ENCODE assay signal across 9 mouse cellular contexts in the genomic region with DNA sequence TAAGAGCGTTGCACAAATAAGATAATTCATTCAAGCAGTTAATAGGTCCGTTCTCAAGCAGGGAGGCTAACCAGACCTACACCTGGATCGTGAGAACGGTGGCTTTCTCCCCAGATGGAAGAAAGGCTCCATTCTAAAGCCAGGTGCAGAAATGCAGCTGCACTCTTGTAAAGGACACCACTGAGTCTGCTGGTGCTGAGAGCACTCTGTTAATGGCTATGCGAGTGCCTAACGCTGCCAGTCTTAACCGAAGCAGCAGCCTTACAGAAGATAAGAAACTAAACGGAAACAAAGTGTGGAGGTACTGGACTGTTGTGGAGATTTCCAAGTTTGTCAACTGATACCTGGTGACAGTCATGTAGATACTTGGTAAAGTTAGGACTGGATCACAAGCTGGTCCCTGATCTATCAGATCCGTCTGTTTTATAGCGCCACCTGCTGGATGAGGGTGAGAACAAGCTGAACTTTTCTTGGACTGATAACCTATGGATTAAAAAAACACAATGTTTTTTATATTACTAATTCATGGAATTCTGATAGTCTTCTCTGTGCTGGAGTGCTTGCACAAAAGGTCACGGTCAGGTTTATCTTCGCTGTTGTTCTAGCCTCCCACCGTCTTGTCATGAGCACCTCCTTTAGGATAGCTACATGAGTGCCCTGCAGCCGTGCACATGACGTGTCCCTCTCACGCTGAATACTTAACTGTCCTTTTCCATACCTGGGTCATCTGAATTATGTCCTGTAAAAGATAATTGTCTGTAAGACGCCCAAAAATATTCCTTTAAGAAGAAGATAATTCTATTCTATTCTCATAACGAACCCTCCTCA. TPM values are rescaled to one million over a fixed set of nuclear protein-coding genes. Genes with fewer than 3 reads are reported as not detected.
DNase-seq lines count a peak whose midpoint lies in the region; ATAC-seq and TF ChIP-seq lines count a peak whose summit lies in the region.
"Had no signal": no experiment of that assay in that cellular context is flagged by ENCODE, and none has a peak within 500 bp of the region (broad histone marks: within the 10 kb centered on the region; RNA-seq: fewer than 3 reads in every experiment).

No protein-coding gene starts in this region.

- H3K4me2 ChIP-seq in forebrain, embryonic 13.5 days: no peak overlapping the region
- H3K4me2 ChIP-seq in hindbrain, embryonic 11.5 days (replicated peaks; ENCODE audit: low read depth, low read length): no peak overlapping the region

- no peaks in the 10 kb centered on the region for H3K4me1 ChIP-seq in ES-Bruce4 (ENCODE audit: control insufficient read depth, insufficient read depth, low read length)
- no peaks in the 10 kb centered on the region for H3K4me1 ChIP-seq in forebrain, embryonic 13.5 days
- H3K4me1 ChIP-seq in hindbrain, embryonic 11.5 days (replicated peaks; ENCODE audit: control insufficient read depth, insufficient read depth, low read length): no peaks in the 10 kb centered on the region

- H3K27ac ChIP-seq in ES-Bruce4 (ENCODE audit: insufficient read depth, low read length): no peak overlapping the region
- no peak overlapping the region for H3K27ac ChIP-seq in forebrain, embryonic 13.5 days
- H3K27ac ChIP-seq in hindbrain, embryonic 11.5 days (ENCODE audit: low read depth, low read length): no peak overlapping the region

- no peak for TF ChIP-seq POLR2A in ES-Bruce4 (IDR thresholded peaks at IDR 0.05; ENCODE audit: insufficient read depth, low read length)

- no peaks in the 10 kb centered on the region for H3K36me3 ChIP-seq in ES-Bruce4 (ENCODE audit: control insufficient read depth, insufficient read depth, low read length, poor library complexity, severe bottlenecking)
- no peaks in the 10 kb centered on the region for H3K36me3 ChIP-seq in forebrain, embryonic 13.5 days (ENCODE audit: poor library complexity, severe bottlenecking)
- no peaks in the 10 kb centered on the region for H3K36me3 ChIP-seq in hindbrain, embryonic 11.5 days (ENCODE audit: control insufficient read depth, insufficient read depth, low read length)

- no peak overlapping the region for H3K9ac ChIP-seq in ES-Bruce4 (ENCODE audit: low read depth, poor library complexity, severe bottlenecking)
- H3K9ac ChIP-seq in forebrain, embryonic 13.5 days: no peak overlapping the region
- no peak overlapping the region for H3K9ac ChIP-seq in hindbrain, embryonic 11.5 days (ENCODE audit: low read depth, low read length)

- H3K4me3 ChIP-seq in ES-Bruce4 (ENCODE audit: low read depth, low read length): no peak overlapping the region
- no peak overlapping the region for H3K4me3 ChIP-seq in forebrain, embryonic 13.5 days
- no peak overlapping the region for H3K4me3 ChIP-seq in hindbrain, embryonic 11.5 days (ENCODE audit: low read depth, low read length)
- H3K4me3 ChIP-seq: erythroblast, embryonic 14.5 days had no signal

- TF ChIP-seq EP300 in ES-Bruce4 (IDR thresholded peaks at IDR 0.05; ENCODE audit: insufficient read depth, low read depth, low read length): no peak

- no peaks in the 10 kb centered on the region for H3K27me3 ChIP-seq in ES-Bruce4 (ENCODE audit: control insufficient read depth, insufficient read depth, low read length, poor library complexity, severe bottlenecking)
- no peaks in the 10 kb centered on the region for H3K27me3 ChIP-seq in forebrain, embryonic 13.5 days
- H3K27me3 ChIP-seq in hindbrain, embryonic 11.5 days (ENCODE audit: control insufficient read depth, insufficient read depth, low read length): no peaks in the 10 kb centered on the region

- peak; percentile 21 for DNase-seq in c-Kit-negative CD71-positive TER-119-positive erythroid progenitor cells, embryonic 14.5 days (ENCODE audit: low read depth, low spot score)
- peak; percentile 83 for DNase-seq in hindbrain, embryonic 11.5 days (ENCODE audit: low spot score)
- peak; percentile 29 to 69 for DNase-seq in layer of hippocampus, adult 8-10 months (ENCODE audit: low spot score in 2 of 2)
- peak; percentile 84 for DNase-seq in lung, postnatal 10 days
- DNase-seq in retina, postnatal 1 day: peak; percentile 80
- DNase-seq in urinary bladder, postnatal 25 days (ENCODE audit: low spot score): peak; percentile 71

- no peaks in the 10 kb centered on the region for H3K9me3 ChIP-seq in ES-Bruce4 (replicated peaks; ENCODE audit: control insufficient read depth, insufficient read depth, low read length, poor library complexity, severe bottlenecking)
- H3K9me3 ChIP-seq in forebrain, embryonic 13.5 days (replicated peaks): no peaks in the 10 kb centered on the region
- H3K9me3 ChIP-seq in hindbrain, embryonic 11.5 days (ENCODE audit: control insufficient read depth, low read length): no peaks in the 10 kb centered on the region

- peak; percentile 23 for TF ChIP-seq CTCF in ES-Bruce4 (IDR thresholded peaks at IDR 0.05; ENCODE audit: low read depth, low read length)

- 51% methylated on average over 18 of the region's 18 CpGs for WGBS in forebrain, embryonic 13.5 days
- 67% methylated on average over 18 of the region's 18 CpGs for WGBS in hindbrain, embryonic 11.5 days

- peak; percentile 72 for ATAC-seq in forebrain, embryonic 13.5 days
- peak; percentile 65; the same call in 1 of the 2 replicates for ATAC-seq in hindbrain, embryonic 11.5 days (ENCODE audit: low FRiP score)

RNA-seq across cellular contexts. Expression of a gene that starts 45.7 kb away (rescaled TPM):
- polyA plus RNA-seq in ES-Bruce4 (2011; ENCODE audit: insufficient read depth, insufficient read length, low read depth, missing spikeins): 1.6 and 2.0 TPM in 2 replicates
- polyA plus RNA-seq in forebrain, embryonic 13.5 days (2015; fragmentation: Nextera tagmentation; extraction: Ambion mirVana): 1.9 and 2.6 TPM in 2 replicates
- 9.7 and 11.8 TPM in 2 replicates for polyA plus RNA-seq in hindbrain, embryonic 11.5 days (2014; fragmentation: Nextera tagmentation; extraction: Ambion mirVana)
- 1 to 10 TPM; 4.2 to 5.0 (median 4.7) TPM for total RNA-seq in layer of hippocampus, adult 8-10 months (2022)
- polyA plus RNA-seq: erythroblast, embryonic 14.5 days had no signal

Comparison
In these comparisons a context has a peak if more than half of its experiments do, and no peak if none do; other contexts are left out.
1. DNase-seq: peak in every context shown above with its lines; median percentile 84 in lung, postnatal 10 days; 83 in hindbrain, embryonic 11.5 days; 80 in retina, postnatal 1 day; 71 in urinary bladder, postnatal 25 days; 49 in layer of hippocampus, adult 8-10 months; 21 in c-Kit-negative CD71-positive TER-119-positive erythroid progenitor cells, embryonic 14.5 days.